Mouse (Mus musculus) urinary bladder, adult 18-20 months (tissue): Measurements from ENCODE around the gene Myh1.

ENCODE experiments used
- DNase-seq, 2 experiments: peaks; one replicate each; pipeline ENCODE4 v3.0.0; 2022; ENCODE audit warnings: low spot score in 2 of 2, mixed read lengths in 2 of 2

Gene Myh1

DNA sequence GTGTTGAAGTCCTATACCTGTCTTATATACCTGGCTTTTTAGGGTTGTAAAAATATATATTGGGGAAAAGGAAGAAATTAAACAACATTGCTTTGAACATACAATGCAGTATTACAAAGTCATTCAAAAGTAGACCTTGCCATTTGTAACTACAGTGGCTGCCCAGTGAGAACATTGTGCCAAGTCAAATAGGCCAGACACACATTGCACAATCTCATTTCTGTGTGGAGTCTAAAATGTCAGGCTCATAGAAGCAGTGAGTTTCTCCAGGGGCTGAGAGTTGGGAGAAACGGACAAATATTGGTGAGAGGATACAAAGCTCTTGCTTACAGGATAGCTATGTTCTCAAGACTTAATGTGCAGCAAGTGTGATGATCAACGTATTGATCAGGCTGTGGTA lies 30.1 kb downstream of the Myh1 start:
- DNase-seq = no peak

DNA sequence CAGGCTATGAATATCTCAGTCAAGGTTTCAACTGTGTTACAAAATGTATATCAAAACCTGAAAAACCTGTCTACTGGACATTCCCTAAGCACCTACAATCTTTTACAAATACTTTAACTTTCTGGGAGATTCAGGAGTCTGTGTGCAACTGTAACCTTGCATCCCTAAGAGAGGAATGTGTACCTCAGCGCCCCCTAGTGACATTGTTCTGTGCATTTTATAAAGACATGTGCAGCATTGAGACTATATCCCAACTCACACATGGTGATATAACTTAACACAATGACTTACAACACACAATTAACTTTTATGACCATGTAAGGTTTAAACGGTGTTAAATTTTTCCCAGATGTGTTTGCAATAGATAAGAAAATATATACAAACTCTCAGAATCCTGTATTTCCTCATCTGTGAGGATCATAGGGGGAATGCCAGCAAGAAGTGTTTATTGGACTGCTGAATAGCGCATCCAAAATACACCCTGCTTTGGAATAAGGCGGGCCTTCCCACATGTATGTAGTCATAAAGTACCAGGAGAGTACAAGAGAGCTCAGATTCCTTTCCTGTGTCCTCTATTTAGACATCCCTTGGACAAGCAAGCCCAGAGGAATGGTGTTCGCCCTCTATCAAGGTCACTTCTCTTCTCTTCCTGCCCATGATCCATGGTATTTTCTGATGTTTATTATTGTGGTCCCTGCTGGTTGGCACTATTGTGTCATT lies 35.9 kb downstream of the Myh1 start:
- DNase-seq = peak in 1 of 2 experiments; percentile 4

DNA sequence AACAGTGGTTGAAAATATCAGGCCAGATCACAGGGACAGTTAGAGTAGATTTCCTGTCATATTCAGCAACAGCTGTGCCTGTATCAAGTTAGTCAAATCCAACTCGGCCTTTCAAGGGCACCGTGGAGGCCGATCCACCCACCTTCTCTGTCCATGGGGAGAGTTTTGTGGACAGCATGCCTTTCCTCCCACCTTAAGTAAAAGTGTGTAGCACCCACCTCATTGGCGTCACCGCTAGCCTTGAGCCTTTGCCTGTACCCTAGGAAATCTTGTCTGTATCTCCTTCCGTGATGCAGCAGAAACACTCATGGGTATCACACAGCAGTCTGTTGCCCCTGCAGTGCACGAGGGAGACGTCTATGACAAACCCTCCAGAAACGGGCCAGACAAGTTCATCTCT lies 36.9 kb downstream of the Myh1 start:
- DNase-seq = no peak

DNA sequence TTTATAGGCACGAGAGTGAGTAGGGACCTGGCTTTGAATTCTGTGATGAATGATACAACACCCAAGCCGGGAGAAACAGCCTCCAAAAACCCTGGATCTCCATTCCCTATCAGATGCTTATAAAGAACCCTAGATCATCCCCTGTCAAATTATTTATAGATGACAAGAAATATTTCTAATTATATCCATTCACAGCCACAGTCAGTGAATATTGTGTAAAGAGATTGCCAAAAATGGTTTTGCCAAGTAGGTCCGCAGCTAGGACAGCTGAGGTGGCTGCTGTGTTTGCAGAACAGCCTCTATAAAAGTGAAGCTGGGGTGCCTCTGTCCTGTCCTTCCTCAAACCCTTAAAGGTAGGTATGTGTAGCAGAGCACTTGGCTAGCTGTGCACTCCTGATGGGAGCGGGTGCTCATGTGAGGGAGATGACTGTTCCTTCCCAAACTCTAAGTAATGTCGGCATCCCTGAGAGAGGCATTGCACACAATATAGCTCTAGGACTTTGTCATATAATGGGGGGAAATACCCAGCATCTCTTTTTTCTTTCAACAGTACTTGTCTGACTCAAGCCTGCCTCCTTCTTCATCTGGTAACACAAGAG lies 37.7 kb downstream of the Myh1 start, which contains the start of gene Myh4:
Gene Myh4 (plus strand): TSS at position 549 of the 599 bp plus-strand sequence.
- DNase-seq = no peak

DNA sequence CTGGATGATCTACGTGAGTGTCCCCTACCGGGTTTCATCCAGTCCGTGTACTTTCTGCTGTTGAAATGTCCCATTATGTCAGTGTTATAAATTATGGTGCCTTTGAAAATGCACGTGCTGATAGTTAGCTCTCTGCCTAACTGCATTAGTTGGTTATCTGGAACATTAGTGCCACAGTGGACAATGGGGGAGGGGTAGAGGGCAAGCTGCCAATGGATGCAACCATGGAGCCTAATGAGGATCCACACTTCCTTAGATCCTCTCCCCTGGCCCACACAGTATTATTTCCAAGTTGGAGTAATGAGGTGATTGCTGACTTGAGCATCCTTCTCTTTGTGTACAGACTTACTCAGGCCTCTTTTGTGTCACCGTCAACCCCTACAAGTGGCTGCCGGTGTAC lies 41.2 kb downstream of the Myh1 start:
- no peak for DNase-seq

DNA sequence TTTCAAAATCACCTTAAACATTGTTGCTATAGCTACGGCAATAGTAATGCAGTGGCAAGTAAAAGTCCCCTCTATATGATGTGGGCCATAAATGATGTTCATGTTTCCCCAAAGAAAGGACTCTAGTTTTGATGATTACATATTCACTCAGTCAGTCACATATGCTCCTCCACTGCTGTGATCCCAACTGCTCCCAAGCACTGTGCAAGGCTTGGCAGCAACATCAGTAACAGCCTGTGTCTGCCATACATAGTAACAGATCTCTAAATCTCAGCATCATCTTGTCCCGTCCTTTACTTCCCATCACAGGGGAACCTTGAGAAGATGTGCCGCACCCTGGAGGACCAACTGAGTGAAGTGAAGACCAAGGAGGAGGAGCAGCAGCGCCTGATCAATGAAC lies 53.8 kb downstream of the Myh1 start:
- DNase-seq = no peak

DNA sequence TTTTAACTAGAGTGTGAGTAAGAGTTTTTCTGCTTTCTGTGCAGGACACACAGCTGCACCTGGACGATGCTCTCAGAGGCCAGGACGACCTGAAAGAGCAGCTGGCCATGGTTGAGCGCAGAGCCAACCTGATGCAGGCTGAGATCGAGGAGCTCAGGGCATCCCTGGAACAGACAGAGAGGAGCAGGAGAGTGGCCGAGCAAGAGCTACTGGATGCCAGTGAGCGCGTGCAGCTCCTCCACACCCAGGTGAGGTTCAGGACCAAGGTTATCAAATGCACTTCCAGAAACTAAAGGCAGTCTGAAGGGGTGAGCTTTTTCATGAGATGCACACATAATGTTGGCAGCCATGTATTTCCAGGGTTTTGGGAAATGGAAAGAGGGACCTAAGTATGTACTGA lies 57.2 kb downstream of the Myh1 start:
- DNase-seq = no peak

DNA sequence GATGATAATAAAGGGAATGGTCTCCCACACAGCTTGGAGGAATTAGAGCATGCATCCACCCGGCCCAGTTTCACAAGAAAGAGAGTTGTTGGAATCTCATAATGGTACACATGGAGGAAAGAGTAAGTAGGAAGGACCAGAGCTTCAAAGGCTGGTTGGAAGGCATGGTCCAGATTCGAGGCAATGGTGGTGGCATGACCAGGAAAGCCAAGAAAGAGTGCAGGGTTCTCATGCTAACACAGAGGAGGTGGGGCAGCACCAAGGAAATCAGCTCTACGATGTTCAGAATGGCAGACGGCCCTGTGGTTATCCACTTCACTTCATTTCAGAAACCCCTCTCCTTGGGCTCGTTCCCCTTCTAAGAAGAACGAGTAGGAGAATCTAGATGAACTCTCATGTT lies 61.1 kb downstream of the Myh1 start:
- DNase-seq = no peak
